Mouse (Mus musculus) thymus, postnatal 0 days (tissue): ENCODE data around the gene Atf4. TPM values are rescaled to one million over a fixed set of nuclear protein-coding genes. Genes with fewer than 3 reads are reported as not detected.

ENCODE experiments used
- DNase-seq: peaks from one replicate; pipeline ENCODE4 v3.0.0-alpha.2; 2015; ENCODE audit warnings: low spot score
- polyA plus RNA-seq: library from polyadenylated mRNA; unstranded; fragments of >200 nt; fragmentation: Nextera tagmentation; extraction: Ambion mirVana; gene quantifications from 2 replicates; pipeline ENCODE4 v1.2.1, GENCODE M21; 2015

The Atf4 gene
- polyA plus RNA-seq, 1 experiment from 2014 or later = 103 TPM

DNA sequence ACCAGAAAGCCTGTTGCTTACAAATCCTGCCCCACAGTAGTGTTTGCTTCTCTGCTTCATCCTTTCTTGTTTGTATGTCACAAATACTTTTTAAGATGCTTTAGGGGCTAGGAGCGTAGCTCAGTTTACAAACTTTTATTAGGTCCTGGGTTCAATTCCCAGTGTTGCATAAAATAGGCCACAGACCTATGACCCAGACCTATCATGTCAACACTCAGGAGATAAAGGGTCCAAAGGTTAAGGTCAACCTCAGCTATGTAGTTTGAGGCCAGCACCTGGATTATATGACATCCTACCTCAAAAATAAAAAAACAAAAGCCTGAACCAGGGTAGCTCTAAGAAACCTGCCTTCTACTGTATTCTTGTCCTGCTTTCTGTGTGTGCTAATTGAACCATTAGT lies 6.4 kb upstream of the Atf4 start:
- DNase-seq = no peak

DNA sequence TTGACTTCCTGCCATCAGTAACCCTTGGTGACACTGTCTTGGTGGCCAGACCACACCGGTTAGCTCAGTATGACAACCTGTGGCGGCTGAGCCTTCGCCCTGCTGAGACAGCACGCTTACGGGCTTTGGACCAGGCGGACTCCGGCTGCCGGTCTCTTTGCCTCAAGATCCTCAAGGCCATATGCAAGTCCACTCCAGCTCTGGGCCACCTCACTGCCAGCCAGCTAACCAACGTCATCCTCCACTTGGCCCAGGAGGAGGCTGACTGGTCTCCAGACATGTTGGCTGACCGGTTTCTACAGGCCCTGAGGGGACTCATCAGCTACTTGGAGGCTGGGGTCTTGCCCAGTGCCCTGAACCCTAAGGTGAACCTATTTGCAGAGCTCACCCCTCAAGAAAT lies 5.3 kb upstream of the Atf4 start:
- no peak for DNase-seq

DNA sequence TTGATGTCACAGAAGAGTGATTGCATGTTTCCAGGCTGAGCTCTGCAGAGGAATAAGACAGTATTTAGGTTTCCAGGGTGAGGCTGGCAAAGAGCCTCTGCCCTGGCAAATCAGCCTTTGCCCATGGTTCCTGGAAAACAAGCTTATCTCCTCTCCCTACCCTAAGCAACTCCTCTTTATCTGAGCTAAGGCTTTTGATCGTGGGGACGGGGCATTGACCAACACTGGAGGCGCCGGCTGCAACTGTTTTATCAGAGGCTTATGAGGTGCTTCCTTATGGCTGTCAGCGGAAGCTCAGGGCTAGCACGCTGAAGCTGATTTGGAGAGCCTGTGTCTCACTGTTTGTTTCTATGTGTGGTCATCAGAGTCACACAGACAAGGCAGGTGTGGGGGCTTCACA lies 4.4 kb upstream of the Atf4 start:
- DNase-seq = no peak

DNA sequence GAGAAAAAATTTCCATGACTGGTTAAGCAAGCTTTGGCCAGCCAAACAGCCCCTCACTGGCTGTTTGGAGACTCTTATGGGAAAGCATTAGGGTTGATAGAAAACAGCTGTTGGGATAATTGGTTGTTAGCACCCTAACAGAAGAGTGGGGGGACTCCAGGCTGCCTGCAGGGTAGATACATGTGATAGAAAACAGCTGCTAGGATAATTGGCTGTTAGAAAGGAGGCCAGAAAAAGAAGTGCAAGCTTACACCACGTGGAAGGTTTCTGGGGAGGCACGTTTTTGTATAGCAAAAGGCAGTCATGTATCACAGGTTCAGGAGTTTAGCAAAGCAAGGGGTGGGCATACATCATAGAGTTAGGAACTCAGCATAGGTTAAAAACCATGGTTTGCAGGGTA lies 1.5 kb upstream of the Atf4 start:
- DNase-seq = no peak

DNA sequence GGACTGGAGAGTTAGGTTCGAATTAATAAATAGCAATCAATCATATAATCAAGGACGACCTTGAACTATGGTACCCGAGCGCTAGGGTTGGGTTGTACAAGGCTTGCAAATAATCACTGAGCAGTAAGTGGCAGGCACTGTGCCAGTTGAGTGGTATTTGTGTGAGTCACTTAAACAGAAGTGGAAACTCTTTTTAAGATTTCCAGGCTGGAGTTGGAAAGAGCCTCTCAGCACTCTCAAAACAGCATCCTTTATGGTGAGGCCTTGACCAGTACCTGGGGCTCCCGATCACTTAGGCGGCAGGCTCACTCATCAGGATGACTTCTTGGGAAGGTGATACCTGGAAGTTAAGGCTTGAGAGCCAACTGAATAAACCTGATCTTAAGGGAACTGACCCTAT lies 777 bp upstream of the Atf4 start:
- DNase-seq = no peak

DNA sequence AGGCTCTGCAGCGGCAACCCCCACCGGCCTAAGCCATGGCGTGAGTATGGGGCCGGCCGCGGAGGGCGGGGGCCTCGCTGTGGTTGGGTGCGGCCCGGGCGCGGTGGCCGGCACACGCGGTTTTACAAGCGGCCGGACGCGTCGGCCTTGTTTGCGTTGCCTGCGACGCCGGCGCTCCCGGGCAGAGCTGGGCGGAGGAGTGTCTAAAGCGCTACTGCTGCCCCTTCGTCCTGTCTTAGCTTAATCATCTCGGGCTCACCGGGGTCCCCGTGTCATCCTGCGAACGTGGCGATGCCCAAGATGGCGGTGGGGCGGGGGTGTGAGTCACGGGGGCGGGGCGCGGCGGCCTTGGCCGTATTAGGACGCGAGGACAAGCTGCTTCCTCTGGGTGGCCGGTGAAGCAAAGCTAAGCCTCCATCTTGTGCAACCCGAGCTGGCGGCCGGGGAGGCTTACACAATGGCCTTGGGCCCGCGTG lies 700 bp downstream of the Atf4 start:
- DNase-seq = peak; percentile 60

DNA sequence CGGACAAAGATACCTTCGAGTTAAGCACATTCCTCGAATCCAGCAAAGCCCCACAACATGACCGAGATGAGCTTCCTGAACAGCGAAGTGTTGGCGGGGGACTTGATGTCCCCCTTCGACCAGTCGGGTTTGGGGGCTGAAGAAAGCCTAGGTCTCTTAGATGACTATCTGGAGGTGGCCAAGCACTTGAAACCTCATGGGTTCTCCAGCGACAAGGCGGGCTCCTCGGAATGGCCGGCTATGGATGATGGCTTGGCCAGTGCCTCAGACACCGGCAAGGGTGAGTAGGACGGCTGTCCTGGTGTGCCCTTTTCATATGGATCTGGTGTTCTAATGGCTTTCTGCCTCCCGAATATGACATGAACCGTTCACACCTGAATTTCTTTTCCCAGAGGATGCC lies 1.3 kb downstream of the Atf4 start:
- DNase-seq = no peak

DNA sequence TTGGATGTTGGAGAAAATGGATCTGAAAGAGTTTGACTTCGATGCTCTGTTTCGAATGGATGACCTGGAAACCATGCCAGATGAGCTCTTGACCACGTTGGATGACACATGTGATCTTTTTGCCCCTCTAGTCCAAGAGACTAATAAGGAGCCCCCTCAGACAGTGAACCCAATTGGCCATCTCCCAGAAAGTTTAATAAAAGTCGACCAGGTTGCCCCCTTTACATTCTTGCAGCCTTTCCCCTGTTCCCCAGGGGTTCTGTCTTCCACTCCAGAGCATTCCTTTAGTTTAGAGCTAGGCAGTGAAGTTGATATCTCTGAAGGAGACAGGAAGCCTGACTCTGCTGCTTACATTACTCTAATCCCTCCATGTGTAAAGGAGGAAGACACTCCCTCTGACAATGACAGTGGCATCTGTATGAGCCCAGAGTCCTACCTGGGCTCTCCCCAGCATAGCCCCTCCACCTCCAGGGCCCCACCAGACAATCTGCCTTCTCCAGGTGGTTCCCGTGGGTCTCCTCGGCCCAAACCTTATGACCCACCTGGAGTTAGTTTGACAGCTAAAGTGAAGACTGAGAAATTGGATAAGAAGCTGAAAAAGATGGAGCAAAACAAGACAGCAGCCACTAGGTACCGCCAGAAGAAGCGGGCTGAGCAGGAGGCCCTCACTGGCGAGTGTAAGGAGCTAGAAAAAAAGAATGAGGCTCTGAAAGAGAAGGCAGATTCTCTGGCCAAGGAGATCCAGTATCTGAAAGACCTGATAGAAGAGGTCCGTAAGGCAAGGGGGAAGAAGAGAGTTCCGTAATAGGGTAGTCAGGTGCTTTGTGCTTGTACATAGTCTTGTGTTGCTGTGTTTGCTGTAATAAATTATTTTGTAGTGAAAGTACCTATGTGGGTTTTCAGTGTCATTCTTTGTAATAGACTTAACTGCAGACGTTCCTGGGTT lies 1.9 kb downstream of the Atf4 start:
- no peak for DNase-seq

DNA sequence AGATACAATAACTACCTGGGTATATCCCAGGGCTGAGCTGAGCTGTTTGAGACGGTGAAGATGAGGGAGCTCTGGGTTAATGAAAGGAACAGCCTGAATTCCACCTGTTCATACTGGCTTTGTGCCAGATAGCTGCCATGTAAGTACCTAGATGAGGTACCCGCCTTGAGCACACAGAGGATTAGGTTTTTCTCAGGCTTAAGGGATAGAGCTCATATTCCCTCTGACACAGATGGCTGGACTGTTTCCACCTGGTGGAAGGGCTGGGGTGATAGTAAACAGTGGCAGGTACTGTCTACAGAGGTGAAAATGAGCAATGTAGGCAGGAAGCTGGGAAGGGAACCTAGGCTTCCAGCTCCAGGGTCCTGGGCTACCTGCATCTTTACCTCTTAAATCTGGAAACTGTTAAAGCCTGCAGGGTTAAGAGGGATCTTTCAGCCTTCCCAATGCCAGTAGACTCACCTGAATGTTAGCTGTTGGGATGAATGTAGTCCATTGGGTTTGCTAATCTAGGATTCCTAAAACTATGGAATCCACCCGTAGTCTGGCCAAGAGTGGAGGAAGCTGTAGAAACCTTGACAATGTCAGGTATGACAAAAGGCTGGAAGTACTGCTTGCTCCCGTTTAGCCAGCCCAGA lies 2.7 kb downstream of the Atf4 start:
- no peak for DNase-seq

DNA sequence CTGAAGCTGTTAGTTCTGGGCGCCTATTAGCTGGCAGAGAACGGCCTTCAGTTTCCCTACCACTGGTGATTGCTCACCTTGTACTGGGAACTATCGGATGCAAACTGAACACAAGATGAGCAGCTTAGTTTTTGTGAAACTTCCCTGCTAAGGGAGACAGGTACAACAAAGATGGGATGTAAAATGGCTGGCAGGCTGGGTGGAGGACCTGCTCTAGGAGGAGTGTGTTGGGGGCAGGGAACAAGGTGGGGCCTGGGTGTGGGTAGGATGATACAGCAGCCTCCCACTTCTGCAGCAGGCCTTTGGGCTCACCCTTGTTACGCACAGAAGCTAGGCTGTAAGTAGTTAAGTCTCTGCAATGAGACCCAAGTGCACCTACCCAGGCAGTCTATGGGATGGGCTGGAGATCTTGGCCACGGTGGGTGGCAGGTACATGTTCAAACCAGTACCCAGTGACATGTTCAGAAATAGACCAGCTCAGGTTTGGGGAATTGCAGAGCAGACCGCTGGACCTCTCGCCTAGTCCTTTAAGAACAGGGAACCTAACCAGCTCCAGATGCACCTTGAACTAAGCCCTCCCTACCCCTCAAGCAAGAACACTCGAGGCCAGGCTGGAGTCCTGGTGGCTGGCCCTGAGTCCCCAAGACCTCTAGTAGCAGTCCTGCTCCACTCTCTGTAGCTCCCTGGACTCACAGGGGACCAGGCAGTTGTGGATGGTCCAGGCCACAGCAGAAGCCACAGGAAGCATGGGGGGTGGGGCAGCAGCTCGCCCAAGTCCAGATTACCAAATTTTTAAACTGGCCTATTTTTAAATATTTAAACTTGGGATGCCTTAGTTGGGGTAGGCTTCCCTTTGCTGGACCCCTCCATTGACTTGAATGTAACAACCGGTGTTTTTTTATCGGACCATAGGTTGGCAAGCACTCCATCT lies 3.5 kb downstream of the Atf4 start:
- no peak for DNase-seq

DNA sequence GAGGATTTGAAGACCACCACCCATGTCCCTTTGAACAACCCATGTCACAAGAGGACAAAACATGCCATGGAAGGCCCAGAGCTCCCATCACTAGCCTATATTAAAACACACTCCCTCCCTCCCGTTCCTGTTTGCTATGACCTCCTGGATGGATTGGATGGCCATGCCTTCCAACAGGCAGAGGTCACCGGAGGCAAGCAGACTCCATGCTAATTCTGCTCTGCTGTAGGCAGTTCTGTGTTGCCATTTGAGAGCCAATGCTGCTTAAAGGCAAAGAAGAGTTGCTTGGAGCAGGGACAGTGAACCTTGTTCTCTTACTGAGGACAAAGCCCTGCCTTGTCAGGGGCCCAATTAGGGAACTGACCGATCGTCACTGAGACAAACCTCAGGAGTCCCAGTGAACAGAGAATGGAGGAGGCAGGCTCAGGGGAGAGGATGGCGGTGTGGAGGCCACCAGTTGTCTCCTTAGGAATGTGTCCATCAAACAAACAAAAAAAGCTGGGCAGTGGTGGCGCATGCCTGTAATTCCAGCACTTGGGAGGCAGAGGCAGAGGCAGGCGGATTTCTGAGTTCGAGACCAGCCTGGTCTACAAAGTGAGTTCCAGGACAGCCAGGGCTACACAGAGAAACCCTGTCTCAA lies 4.5 kb downstream of the Atf4 start:
- no peak for DNase-seq

DNA sequence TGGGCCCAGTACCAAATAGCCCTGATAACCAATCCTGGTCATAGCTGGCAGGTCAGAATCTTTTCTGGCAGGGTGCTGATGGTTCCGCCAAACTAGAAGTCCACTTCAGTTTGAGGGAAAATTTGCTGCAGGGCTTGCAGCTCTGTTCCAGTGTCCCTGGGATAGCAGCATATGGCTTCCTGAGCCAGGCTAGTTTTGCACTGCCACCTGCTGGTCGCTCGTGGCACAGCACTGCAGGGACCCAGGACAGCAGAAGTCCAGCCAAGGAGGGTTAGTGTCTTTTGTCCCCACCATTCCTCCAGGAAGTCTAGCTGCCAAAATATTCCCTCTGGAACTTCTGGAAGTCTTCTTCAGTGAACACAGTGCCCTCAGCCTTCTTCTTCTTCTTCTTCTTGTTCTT lies 5.7 kb downstream of the Atf4 start:
- peak; percentile 69 for DNase-seq

DNA sequence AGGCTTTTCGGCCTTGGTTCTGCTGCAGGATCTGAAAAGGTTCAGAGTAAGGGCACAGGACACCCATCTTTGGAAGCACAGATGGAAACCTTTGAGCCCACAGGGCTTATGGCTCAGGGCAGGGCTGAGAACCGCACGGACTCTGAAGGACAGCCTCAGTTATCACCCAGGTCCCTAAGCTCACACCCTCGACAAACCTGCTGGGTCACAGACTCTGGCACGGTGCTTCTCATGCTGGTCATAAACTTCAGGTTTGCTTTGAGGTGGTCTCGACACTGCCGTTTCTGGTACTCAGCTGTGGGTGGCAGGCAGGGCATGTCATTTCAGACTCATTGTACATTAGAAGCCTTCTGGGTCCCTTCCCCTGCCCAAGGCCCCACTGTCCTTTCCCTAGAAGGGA lies 6.1 kb downstream of the Atf4 start:
- DNase-seq = no peak

DNA sequence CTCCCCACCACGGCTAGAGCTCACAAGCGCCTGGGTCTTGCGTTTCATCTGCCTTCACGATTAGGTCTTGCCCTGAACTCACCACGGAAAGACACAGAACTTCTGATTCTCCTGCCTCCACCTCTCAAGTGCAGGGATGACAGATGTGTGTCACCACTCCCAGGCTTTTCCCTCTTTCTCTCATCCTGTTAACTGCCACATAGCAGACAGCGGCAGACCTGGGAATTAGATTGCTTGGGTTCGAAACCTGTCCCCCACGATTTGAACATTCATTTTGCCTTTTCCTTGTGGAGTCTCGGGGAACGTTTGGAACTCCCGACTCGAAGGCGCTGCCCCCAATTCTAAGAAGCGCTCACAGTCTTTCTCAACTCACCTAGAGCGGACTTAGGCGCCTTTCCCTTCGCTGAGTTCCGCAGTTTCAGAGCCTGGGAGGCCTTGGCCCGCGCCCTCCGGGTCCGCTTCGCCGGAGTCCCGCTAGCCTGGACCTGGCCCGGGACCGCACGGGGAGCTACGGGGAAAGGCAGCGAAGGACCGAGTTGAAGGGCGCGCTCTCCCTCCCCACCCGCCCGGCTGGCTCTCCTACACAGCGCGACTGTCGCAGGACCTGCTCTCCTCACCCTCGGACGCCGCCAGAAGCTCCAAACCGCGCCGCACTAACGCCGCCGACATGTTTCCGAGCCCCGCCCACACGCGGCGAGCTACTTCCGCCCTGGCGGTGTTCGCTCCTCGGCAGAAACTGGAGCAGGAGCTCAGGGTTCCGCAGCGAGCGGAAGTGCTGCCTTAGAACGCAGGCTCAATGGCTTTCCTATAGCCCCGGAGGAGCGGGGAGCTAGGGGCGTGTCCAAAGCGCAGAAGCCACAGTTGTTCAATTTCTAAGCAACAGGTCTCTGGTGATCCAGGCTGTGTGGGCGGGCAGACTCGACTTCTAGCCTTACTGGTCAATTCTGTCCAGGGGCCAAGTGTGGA lies 8.9 kb downstream of the Atf4 start, which contains the start of gene Rps19bp1:
TSS of gene Rps19bp1 (minus strand) at position 706 of the 966 bp plus-strand sequence.
- DNase-seq = peak; percentile 95

DNA sequence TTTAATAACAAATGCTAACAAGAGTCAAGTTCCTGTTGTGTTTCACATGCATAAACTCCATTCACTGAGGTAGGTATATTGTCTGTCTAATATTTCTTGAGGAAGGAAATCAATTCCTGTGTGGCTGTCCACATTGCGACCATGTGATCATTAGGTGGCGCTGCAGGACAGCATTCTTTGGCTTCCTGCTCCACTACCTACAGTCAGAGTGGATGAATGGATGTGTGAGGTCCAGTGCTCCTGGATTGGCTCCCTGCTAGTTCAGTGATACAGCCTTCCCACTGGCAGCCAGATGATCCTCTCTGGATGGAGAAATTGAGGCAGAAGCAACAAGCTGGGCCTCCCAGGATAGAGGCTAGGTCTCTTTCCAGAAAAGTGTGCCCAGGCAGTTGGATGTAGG lies 11.3 kb downstream of the Atf4 start:
- peak; percentile 68 for DNase-seq

DNA sequence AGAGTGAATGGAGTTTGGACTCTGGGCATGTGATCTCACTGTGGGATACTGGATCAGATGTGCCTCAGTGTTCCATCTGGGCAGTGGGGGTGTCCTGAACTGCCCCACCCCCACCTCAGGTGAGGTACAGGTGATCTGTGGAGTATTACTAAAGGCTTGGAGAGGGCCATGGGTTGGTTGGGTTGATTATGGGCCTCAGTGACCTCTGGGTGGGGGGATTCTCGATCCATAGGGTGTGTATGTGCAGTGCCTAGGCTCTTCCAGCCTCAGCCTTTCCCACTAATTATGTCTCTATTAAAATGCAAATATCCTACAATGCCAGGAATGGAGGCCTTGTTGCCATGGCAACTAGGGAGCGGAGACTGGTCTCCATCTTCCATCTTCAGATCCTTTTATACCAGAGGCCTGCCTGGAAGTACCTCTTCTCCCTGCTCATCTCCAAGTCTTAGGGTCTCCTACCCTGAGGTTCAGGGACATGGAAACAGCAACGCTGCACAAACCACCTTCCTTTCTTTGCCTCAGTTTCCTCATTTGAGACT lies 16.9 kb downstream of the Atf4 start:
- DNase-seq = no peak

DNA sequence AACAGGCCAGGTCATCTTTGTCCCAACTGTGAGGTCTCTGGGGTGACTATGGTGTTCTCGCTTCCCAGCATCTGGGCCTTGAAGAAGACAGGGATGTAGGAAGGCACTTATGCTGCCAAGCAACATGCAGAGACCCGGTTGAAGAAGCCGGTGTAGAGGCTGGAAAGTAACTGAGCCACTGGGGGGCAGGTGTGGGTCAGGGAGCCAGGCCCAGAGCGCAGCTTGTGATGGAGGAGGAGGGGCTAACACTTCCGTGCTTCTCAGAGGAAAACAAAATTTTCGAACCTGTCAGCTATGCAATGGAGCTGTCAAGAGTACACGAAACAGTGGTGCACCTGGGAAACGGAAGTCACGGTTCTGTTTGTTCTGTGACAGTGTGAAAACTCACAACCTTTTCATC lies 22.1 kb downstream of the Atf4 start:
- peak; percentile 17 for DNase-seq

DNA sequence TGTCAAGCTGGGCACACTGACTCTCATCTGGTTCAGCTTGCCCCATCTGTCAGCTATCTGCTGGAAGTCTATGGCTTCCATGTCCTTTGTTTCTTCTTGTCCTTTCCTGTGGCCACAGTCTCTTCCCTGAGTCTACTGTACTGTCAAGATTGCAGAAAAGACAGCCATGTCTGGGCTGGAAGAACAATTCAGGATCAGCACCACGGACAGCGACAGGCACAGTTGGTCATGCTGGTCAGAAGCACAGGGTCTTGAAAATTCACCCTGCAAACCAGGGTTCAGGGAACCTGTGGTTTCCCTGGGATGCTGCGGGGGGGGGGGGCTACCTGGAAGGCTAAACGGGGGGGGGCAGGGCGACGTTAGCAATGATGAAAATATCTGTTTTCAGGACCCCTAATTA lies 22.6 kb downstream of the Atf4 start:
- peak; percentile 63 for DNase-seq

DNA sequence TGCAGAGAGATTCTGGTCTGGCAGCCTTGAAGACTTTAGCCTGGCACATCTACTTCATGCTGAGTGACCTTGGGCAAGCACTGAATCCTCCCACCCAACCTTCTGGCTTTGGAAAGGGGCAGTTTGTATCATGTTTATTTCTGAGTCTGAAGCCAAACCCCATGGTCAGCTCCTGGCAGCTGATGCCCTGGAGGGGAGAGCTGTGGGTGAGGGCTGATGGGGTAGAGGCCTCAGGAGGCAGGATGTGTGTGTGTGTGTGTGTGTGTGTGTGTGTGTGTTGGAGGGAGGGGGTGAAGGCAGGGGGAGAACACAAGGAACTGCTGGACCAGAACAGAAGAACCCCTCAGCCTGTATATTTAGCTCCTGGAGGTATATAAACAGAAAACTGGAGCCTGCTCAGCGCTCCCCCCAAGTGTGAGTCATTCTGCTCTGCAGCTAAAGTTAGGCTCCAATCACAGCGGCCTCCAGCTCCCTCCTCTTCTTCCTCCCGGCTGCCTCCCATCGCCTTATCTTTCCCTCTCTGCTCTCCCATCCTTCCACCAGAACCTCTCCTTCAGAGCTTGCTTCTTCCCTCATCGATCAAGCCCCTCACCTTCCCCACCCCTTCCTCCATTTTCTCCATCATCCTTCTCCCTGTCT lies 23.3 kb downstream of the Atf4 start:
- no peak for DNase-seq
